Mouse (Mus musculus) heart, postnatal 0 days (tissue): ENCODE data around the gene Ifnar1. TPM values are rescaled to one million over a fixed set of nuclear protein-coding genes. Genes with fewer than 3 reads are reported as not detected.

Experiments
- ATAC-seq: fragments of 200-750 bp; cut with Nextera tagmentation; 2 replicates; pipeline ENCODE4 v1.8.0; 2017; ENCODE audit warnings: low read depth, moderate number of reproducible peaks, moderate library complexity; ENCODE audit not compliant: insufficient read depth
- DNase-seq: peaks from one replicate; pipeline ENCODE4 v3.0.0-alpha.2; 2016; ENCODE audit warnings: low spot score
- H3K27ac ChIP-seq: fragments of 300-500 bp; sonication (generic); 2 replicates; pipeline ENCODE4 v1.5.1; 2014; ENCODE audit warnings: low read depth, mild to moderate bottlenecking
- H3K27me3 ChIP-seq: fragments of 300-500 bp; sonication (generic); 2 replicates; pipeline ENCODE4 v1.6.1; 2014; ENCODE audit warnings: low read length, mixed read lengths; ENCODE audit not compliant: control insufficient read depth, insufficient read depth
- H3K36me3 ChIP-seq: fragments of 300-500 bp; sonication (generic); replicated peaks from 2 replicates; pipeline ENCODE4 v1.6.1; 2014; ENCODE audit warnings: low read length, mixed read lengths; ENCODE audit not compliant: control insufficient read depth, insufficient read depth
- H3K4me1 ChIP-seq: fragments of 300-500 bp; sonication (generic); 2 replicates; pipeline ENCODE4 v1.6.1; 2014; ENCODE audit warnings: antibody characterized with exemption; ENCODE audit not compliant: control insufficient read depth, insufficient read depth
- H3K4me2 ChIP-seq: fragments of 300-500 bp; sonication (generic); 2 replicates; pipeline ENCODE4 v1.6.1; 2014; ENCODE audit warnings: low read depth, mild to moderate bottlenecking, low read length, moderate library complexity
- H3K4me3 ChIP-seq: fragments of 300-500 bp; sonication (generic); 2 replicates; pipeline ENCODE4 v1.5.1; 2014; ENCODE audit warnings: low read depth, low read length
- H3K9ac ChIP-seq: fragments of 300-500 bp; sonication (generic); replicated peaks from 2 replicates; pipeline ENCODE4 v1.6.1; 2014; ENCODE audit warnings: low read depth, low read length, mixed read lengths
- H3K9me3 ChIP-seq: fragments of 300-500 bp; sonication (generic); replicated peaks from 2 replicates; pipeline ENCODE4 v1.6.1; 2016; ENCODE audit warnings: low read length; ENCODE audit not compliant: control insufficient read depth
- CTCF ChIP-seq: IDR thresholded peaks from 2 replicates; pipeline ENCODE4 v1.5.1; 2016; ENCODE audit warnings: antibody characterized with exemption, control low read depth, low read depth
- EP300 ChIP-seq: IDR thresholded peaks from 2 replicates; pipeline ENCODE4 v1.6.1; 2016; ENCODE audit warnings: antibody characterized with exemption, low read depth
- WGBS: fragments of 180-500 bp; shearing (Covaris S2); extraction: QIAGEN DNeasy Blood & Tissue Kit; methylation state at CpG from one replicate; pipeline ENCODE4 v1.1.7; 2014; 5-methylcytosine and 5-hydroxymethylcytosine counted together
- polyA plus RNA-seq: library from polyadenylated mRNA; unstranded; fragments of >200 nt; fragmentation: Nextera tagmentation; extraction: Ambion mirVana; gene quantifications from 2 replicates; pipeline ENCODE4 v1.2.1, GENCODE M21; 2015
- total RNA-seq: library from RNA; depleted of rRNA; stranded (reverse); fragments of >200 nt; gene quantifications from 2 replicates; pipeline ENCODE4 v1.2.3, GENCODE M21; 2014; ENCODE audit warnings: low replicate concordance

The Ifnar1 gene
- total and polyA plus RNA-seq, 2 experiments from 2014 or later = 24.0 to 32.6 TPM

GRCm38 (mm10) chr16:91533097-91534001 is 48.3 kb downstream of the Ifnar1 start:
- H3K9me3 ChIP-seq = no peaks in the 10 kb centered on the region
- DNase-seq = no peak
- H3K9ac ChIP-seq = no peak overlapping the region
- TF ChIP-seq CTCF (no peak), EP300 (no peak)
- H3K4me3 ChIP-seq = no peak overlapping the region
- peaks cover 56% of the 10 kb centered on the region for H3K4me1 ChIP-seq
- 34% methylated on average over 23 of the region's 23 CpGs for WGBS
- no peaks in the 10 kb centered on the region for H3K36me3 ChIP-seq
- H3K4me2 ChIP-seq = peak overlapping the region; percentile 29; the same call in 1 of the 2 replicates
- 0 out of 2 replicates have a peak overlapping the region, but pooled peaks have one; percentile 75 for H3K27ac ChIP-seq
- ATAC-seq = no peak
- no peaks in the 10 kb centered on the region for H3K27me3 ChIP-seq

DNA sequence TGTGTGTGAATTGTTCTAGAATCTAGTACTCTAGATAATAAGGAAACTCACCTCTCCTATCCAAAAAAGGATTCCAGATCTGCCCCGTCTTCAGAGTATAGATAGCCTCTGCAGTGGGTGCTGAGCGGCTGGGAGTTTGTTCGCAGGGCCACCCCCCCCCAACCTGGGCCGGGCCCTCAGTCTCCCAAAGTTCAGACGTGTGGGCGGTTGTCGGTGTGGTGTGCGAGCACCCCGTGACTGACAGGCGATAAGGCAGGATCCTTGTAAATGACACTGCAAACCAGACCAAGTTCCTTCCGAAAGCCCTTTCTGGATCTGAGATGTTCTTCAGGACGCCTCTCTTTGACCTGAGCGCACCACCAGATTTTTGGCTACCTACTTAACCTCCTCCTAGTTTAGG is 49.4 kb downstream of the Ifnar1 start:
- WGBS = 58% methylated on average over 13 of the region's 13 CpGs
- H3K4me3 ChIP-seq = no peak overlapping the region
- peak; percentile 78 for ATAC-seq
- no peak overlapping the region for H3K27ac ChIP-seq
- peak; percentile 93 for DNase-seq
- H3K9ac ChIP-seq = no peak overlapping the region
- no peaks in the 10 kb centered on the region for H3K36me3 ChIP-seq
- no peak for TF ChIP-seq CTCF
- no peak for TF ChIP-seq EP300
- no peak overlapping the region for H3K4me2 ChIP-seq
- no peaks in the 10 kb centered on the region for H3K27me3 ChIP-seq
- H3K9me3 ChIP-seq = no peaks in the 10 kb centered on the region
- peaks cover 63% of the 10 kb centered on the region for H3K4me1 ChIP-seq

GRCm38 (mm10) chr16:91534888-91535287 is 49.9 kb downstream of the Ifnar1 start:
- H3K27me3 ChIP-seq = no peaks in the 10 kb centered on the region
- H3K4me2 ChIP-seq = no peak overlapping the region
- WGBS = 61% methylated on average over 6 of the region's 6 CpGs
- no peaks in the 10 kb centered on the region for H3K36me3 ChIP-seq
- H3K9ac ChIP-seq = no peak overlapping the region
- TF ChIP-seq CTCF = no peak
- TF ChIP-seq EP300 = no peak
- no peak overlapping the region for H3K27ac ChIP-seq
- H3K9me3 ChIP-seq = no peaks in the 10 kb centered on the region
- H3K4me3 ChIP-seq = no peak overlapping the region
- ATAC-seq (no peak), DNase-seq (no peak)
- peaks cover 63% of the 10 kb centered on the region for H3K4me1 ChIP-seq

GRCm38 (mm10) chr16:91536372-91536771 is 51.3 kb downstream of the Ifnar1 start:
- Histone ChIP-seq H3K36me3 (no peaks in the 10 kb centered on the region), H3K9ac (no peak overlapping the region), H3K4me1 (peaks cover 58% of the 10 kb centered on the region), H3K4me3 (no peak overlapping the region), H3K4me2 (no peak overlapping the region), H3K9me3 (no peaks in the 10 kb centered on the region), H3K27me3 (no peaks in the 10 kb centered on the region), H3K27ac (no peak overlapping the region)
- TF ChIP-seq EP300 = no peak
- TF ChIP-seq CTCF = no peak
- DNase-seq = no peak
- 89% methylated on average over 6 of the region's 6 CpGs for WGBS
- no peak for ATAC-seq

GRCm38 (mm10) chr16:91537065-91537464 is 52.0 kb downstream of the Ifnar1 start:
- Histone ChIP-seq H3K4me3 (no peak overlapping the region), H3K4me2 (no peak overlapping the region), H3K36me3 (no peaks in the 10 kb centered on the region), H3K9ac (no peak overlapping the region), H3K27me3 (no peaks in the 10 kb centered on the region), H3K9me3 (no peaks in the 10 kb centered on the region), H3K27ac (no peak overlapping the region), H3K4me1 (peaks cover 57% of the 10 kb centered on the region)
- TF ChIP-seq EP300 = no peak
- no peak for TF ChIP-seq CTCF
- DNase-seq (no peak), ATAC-seq (no peak)
- WGBS = 72% methylated on average over 3 of the region's 3 CpGs
